Mouse (Mus musculus): Measurements from ENCODE around the gene Ntn5. TPM values are rescaled to one million over a fixed set of nuclear protein-coding genes. Genes with fewer than 3 reads are reported as not detected.

The Ntn5 gene
- polyA plus RNA-seq, 1 experiment from 2014 or later = 10.8 TPM

DNA sequence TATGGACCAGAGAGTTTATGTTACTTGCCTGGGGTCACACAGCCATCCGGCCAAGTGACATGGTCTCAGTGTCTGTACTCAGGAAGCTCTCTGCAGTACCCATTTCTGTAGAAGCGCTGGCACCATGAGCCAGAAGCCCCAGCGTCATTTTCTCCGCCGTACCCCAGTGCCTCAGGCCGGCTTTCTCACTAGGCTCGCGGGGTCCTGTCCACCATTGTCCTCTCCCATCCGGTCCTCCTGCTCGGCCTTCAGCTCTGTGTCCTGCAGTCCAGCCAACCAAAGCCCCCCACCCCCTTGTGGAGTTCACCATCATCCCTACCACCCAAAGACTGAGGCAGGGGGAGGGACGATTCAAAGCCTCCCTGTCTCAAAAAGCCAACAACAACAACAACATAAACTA is 17.8 kb downstream of the Ntn5 start:
- H3K4me3 ChIP-seq (replicated peaks) = no peak overlapping the region
- no peaks in the 10 kb centered on the region for H3K9me3 ChIP-seq (replicated peaks)
- no peak overlapping the region for H3K9ac ChIP-seq
- H3K4me2 ChIP-seq (replicated peaks) = peak overlapping the region; percentile 90; the same call in 1 of the 2 replicates
- WGBS = 70% methylated on average over 11 of the region's 11 CpGs
- ATAC-seq (ENCODE audit: insufficient number of reproducible peaks, low FRiP score, low TSS enrichment, low read depth) = no peak
- H3K36me3 ChIP-seq = no peaks in the 10 kb centered on the region
- peaks cover 50% of the 10 kb centered on the region for H3K4me1 ChIP-seq
- peaks cover 24% of the 10 kb centered on the region for H3K27me3 ChIP-seq
- no peak overlapping the region for H3K27ac ChIP-seq (replicated peaks)

GRCm38 (mm10) chr7:45702316-45702715 is 18.5 kb downstream of the Ntn5 start:
- Histone ChIP-seq H3K36me3 (no peaks in the 10 kb centered on the region), H3K27ac (replicated peaks) (no peak overlapping the region), H3K4me2 (replicated peaks) (no peak overlapping the region), H3K9ac (no peak overlapping the region), H3K4me1 (peaks cover 56% of the 10 kb centered on the region), H3K27me3 (peaks cover 24% of the 10 kb centered on the region), H3K4me3 (replicated peaks) (no peak overlapping the region), H3K9me3 (replicated peaks) (no peaks in the 10 kb centered on the region)
- no peak for ATAC-seq (ENCODE audit: insufficient number of reproducible peaks, low FRiP score, low TSS enrichment, low read depth)
- WGBS = 89% methylated on average over 11 of the region's 11 CpGs

DNA sequence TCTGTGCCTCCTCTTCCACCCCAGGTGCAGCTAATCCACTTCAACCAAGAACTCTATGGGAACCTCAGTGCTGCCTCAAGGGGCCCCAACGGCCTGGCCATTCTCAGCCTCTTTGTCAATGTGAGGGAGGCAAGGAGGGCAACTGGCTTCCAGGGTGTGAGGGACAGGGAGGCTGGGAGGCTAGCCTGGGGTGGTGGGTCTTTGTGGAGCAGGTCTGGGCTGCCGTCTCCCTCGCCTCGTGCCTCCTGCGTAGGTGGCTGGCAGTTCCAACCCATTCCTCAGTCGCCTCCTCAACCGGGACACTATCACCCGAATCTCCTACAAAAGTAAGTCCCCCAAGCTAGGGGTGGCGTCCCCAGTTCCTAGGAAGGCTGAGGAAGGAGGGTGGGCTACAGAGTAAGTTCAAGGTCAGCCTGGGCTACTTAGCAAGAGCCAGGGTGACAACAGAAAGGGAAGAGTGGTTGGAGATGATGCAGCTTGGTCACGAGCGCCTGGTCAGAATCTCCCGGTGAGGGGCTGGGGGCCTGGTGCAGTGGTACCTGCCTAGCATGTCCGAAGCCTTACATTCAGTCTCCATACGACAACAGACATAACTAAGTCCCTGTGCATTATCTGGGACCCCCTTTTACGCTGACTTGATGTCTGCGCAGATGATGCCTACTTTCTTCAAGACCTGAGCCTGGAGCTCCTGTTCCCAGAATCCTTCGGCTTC is 19.1 kb downstream of the Ntn5 start:
- peaks cover 62% of the 10 kb centered on the region for H3K4me1 ChIP-seq
- no peak overlapping the region for H3K9ac ChIP-seq
- no peak overlapping the region for H3K4me3 ChIP-seq (replicated peaks)
- peaks cover 24% of the 10 kb centered on the region for H3K27me3 ChIP-seq
- H3K9me3 ChIP-seq (replicated peaks) = no peaks in the 10 kb centered on the region
- 89% methylated on average over 17 of the region's 17 CpGs for WGBS
- peak overlapping the region; percentile 87; the same call in 1 of the 2 replicates for H3K4me2 ChIP-seq (replicated peaks)
- ATAC-seq (ENCODE audit: insufficient number of reproducible peaks, low FRiP score, low TSS enrichment, low read depth) = no peak
- H3K36me3 ChIP-seq = no peaks in the 10 kb centered on the region
- peak overlapping the region; percentile 91; the same call in 1 of the 2 replicates for H3K27ac ChIP-seq (replicated peaks)

GRCm38 (mm10) chr7:45703521-45704033 is 19.8 kb downstream of the Ntn5 start:
- peaks cover 20% of the 10 kb centered on the region for H3K27me3 ChIP-seq
- ATAC-seq (ENCODE audit: insufficient number of reproducible peaks, low FRiP score, low TSS enrichment, low read depth) = no peak
- no peaks in the 10 kb centered on the region for H3K36me3 ChIP-seq
- H3K4me2 ChIP-seq (replicated peaks) = peak overlapping the region; percentile 87
- 41% methylated on average over 12 of the region's 12 CpGs for WGBS
- H3K9me3 ChIP-seq (replicated peaks) = no peaks in the 10 kb centered on the region
- H3K4me3 ChIP-seq (replicated peaks) = peak overlapping the region; percentile 54
- peak overlapping the region; percentile 91 for H3K27ac ChIP-seq (replicated peaks)
- H3K9ac ChIP-seq = no peak overlapping the region
- peaks cover 69% of the 10 kb centered on the region for H3K4me1 ChIP-seq

GRCm38 (mm10) chr7:45704046-45704559 is 20.3 kb downstream of the Ntn5 start:
- Histone ChIP-seq H3K4me1 (peaks cover 74% of the 10 kb centered on the region), H3K9me3 (replicated peaks) (no peaks in the 10 kb centered on the region), H3K4me2 (replicated peaks) (peak overlapping the region; percentile 87), H3K9ac (peak overlapping the region; percentile 12; the same call in 1 of the 2 replicates), H3K36me3 (no peaks in the 10 kb centered on the region), H3K27ac (replicated peaks) (peak overlapping the region; percentile 91), H3K27me3 (peaks cover 16% of the 10 kb centered on the region), H3K4me3 (replicated peaks) (peak overlapping the region; percentile 54)
- under 1% methylated on average over 13 of the region's 13 CpGs for WGBS
- peak; percentile 25; the same call in 1 of the 2 replicates for ATAC-seq (ENCODE audit: insufficient number of reproducible peaks, low FRiP score, low TSS enrichment, low read depth)

DNA sequence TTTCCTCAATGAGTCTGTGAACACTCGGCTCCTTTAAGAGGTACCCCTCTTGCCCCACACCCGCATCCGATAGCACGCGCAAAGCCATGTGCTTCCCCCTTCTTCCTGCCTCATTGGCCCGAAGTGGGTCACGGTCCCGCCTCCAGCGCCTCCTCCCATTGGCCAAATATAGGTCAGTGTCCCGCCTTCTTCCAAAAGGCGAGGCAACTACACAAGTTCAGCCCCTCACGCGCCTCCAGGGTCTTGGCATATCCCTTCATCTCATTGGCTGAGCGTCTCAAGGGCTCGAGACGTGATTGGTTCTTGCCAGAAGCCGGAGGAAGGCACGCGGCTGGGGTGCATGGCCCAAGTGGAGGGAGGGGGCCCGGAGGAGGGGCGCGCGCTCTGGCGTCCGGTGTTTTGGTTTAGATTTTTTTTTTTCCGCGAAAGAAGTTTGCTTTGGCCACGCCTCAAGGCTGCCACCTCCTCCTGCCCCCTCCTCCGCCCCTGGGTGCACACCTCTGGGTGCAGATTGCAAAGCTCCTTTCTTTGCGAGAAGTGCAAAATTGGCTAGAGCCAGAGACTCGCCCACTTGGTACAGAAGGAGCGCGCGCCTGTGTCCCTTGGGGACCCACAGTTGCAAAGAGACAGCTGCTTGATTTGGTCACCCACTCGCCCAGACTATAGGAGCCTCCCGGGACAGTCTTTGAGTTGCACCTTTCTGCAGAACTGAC is 21.1 kb downstream of the Ntn5 start, which contains the start of gene Dbp:
Gene Dbp, plus strand, starts transcription at position 359 of the 713 bp plus-strand sequence.
- Histone ChIP-seq H3K27ac (replicated peaks) (peak within 1 kb of the TSS; percentile 93), H3K9ac (peak within 1 kb of the TSS; percentile 68), H3K27me3 (peaks cover 8% of the 10 kb centered on the region), H3K4me1 (peaks cover 67% of the 10 kb centered on the region), H3K4me2 (replicated peaks) (peak within 1 kb of the TSS; percentile 87), H3K9me3 (replicated peaks) (no peaks in the 10 kb centered on the region), H3K36me3 (peaks cover 6% of the 10 kb centered on the region; the same call in 1 of the 2 replicates), H3K4me3 (replicated peaks) (peak within 1 kb of the TSS; percentile 54)
- under 1% methylated on average over 36 of the region's 36 CpGs for WGBS
- ATAC-seq (ENCODE audit: insufficient number of reproducible peaks, low FRiP score, low TSS enrichment, low read depth) = peak; percentile 92

DNA sequence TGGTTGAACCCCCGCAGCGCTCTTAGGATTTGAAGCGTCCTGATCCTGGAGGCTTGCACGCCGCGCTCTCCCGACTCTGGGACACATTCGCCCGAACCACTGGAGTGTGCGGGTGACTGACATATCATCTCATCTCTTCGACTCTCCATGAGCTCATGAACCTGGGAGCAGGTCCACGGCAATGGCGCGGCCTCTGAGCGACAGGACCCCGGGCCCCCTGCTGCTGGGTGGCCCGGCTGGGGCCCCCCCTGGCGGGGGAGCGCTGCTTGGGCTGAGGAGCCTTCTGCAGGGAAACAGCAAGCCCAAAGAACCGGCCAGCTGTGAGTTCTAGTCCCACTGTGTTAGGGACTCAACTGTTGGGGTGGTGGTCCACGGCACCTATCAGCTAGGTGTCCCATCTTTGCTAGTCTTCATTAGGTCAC is 21.6 kb downstream of the Ntn5 start:
- no peaks in the 10 kb centered on the region for H3K9me3 ChIP-seq (replicated peaks)
- H3K4me1 ChIP-seq = peaks cover 61% of the 10 kb centered on the region
- under 1% methylated on average over 21 of the region's 21 CpGs for WGBS

GRCm38 (mm10) chr7:45705873-45706281 is 22.1 kb downstream of the Ntn5 start:
- WGBS = 3% methylated on average over 7 of the region's 7 CpGs
- peaks cover 60% of the 10 kb centered on the region for H3K4me1 ChIP-seq
- no peaks in the 10 kb centered on the region for H3K27me3 ChIP-seq
- H3K27ac ChIP-seq (replicated peaks) = peak overlapping the region; percentile 93
- H3K9ac ChIP-seq = peak overlapping the region; percentile 68
- H3K9me3 ChIP-seq (replicated peaks) = no peaks in the 10 kb centered on the region
- peak overlapping the region; percentile 54 for H3K4me3 ChIP-seq (replicated peaks)
- no peak for ATAC-seq (ENCODE audit: insufficient number of reproducible peaks, low FRiP score, low TSS enrichment, low read depth)
- peaks cover 16% of the 10 kb centered on the region for H3K36me3 ChIP-seq
- H3K4me2 ChIP-seq (replicated peaks) = peak overlapping the region; percentile 87

More for the DNA sequence above, 21.6 kb downstream of the Ntn5 start:
- Histone ChIP-seq H3K4me2 (replicated peaks) (peak overlapping the region; percentile 87), H3K27ac (replicated peaks) (peak overlapping the region; percentile 93), H3K4me3 (replicated peaks) (peak overlapping the region; percentile 54), H3K36me3 (peaks cover 12% of the 10 kb centered on the region), H3K9ac (peak overlapping the region; percentile 68; the same call in 1 of the 2 replicates), H3K27me3 (peaks cover 2% of the 10 kb centered on the region; the same call in 1 of the 2 replicates)
- ATAC-seq (ENCODE audit: insufficient number of reproducible peaks, low FRiP score, low TSS enrichment, low read depth) = no peak

- no peaks in the 10 kb centered on the region for H3K9me3 ChIP-seq (replicated peaks)
- under 1% methylated on average over 44 of the region's 45 CpGs for WGBS
- peak overlapping the region; percentile 93 for H3K27ac ChIP-seq (replicated peaks)
- peak overlapping the region; percentile 87 for H3K4me2 ChIP-seq (replicated peaks)
- H3K36me3 ChIP-seq = peaks cover 25% of the 10 kb centered on the region
- H3K9ac ChIP-seq = peak overlapping the region; percentile 68
- H3K27me3 ChIP-seq = no peaks in the 10 kb centered on the region
- ATAC-seq (ENCODE audit: insufficient number of reproducible peaks, low FRiP score, low TSS enrichment, low read depth) = no peak
- H3K4me3 ChIP-seq (replicated peaks) = peak overlapping the region; percentile 54
- peaks cover 56% of the 10 kb centered on the region for H3K4me1 ChIP-seq
Observed at GRCm38 (mm10) chr7:45706721-45707241, 23.0 kb downstream of the Ntn5 start.

DNA sequence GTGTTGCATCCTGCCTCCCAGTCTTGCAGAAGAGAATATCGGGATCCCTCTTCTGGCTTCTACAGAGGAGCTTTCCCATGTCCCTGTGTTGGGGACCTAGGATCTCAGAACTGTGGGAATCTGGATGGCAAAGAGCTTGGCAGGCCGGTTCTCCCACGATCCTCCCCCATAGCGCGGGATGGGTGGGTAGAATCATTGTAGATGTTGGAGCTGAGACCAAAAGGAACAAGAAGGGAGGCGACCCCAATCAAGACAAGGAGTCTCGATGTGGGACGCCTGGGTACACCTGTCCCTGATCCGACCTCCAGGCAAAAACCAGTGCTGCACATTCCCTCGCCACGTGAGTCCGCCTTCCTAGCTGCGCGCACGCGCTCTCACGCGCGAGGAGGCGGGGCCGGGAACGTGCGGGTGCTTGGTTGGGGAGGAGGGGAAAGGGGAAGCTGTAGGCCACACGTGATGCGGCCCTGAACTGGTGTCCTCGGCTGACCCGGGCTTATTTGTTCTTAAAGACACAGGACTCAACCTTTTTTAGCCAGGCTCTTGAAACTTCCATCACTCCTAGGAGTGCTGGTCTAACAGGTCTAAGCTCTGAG is 23.6 kb downstream of the Ntn5 start:
- no peak for ATAC-seq (ENCODE audit: insufficient number of reproducible peaks, low FRiP score, low TSS enrichment, low read depth)

More for the DNA sequence above, 23.6 kb downstream of the Ntn5 start:
- Histone ChIP-seq H3K27ac (replicated peaks) (peak overlapping the region; percentile 93), H3K27me3 (no peaks in the 10 kb centered on the region), H3K4me2 (replicated peaks) (peak overlapping the region; percentile 87), H3K36me3 (peaks cover 32% of the 10 kb centered on the region), H3K4me3 (replicated peaks) (peak overlapping the region; percentile 54), H3K4me1 (peaks cover 57% of the 10 kb centered on the region), H3K9ac (no peak overlapping the region), H3K9me3 (replicated peaks) (no peaks in the 10 kb centered on the region)
- WGBS = under 1% methylated on average over 27 of the region's 27 CpGs
